Mouse (Mus musculus): ENCODE data around the gene Slc31a2. TPM values are rescaled to one million over a fixed set of nuclear protein-coding genes. Genes with fewer than 3 reads are reported as not detected.

The Slc31a2 gene
- total and polyA plus RNA-seq, 3 experiments, result 19.1 to 22.9 (median 19.9) TPM

DNA sequence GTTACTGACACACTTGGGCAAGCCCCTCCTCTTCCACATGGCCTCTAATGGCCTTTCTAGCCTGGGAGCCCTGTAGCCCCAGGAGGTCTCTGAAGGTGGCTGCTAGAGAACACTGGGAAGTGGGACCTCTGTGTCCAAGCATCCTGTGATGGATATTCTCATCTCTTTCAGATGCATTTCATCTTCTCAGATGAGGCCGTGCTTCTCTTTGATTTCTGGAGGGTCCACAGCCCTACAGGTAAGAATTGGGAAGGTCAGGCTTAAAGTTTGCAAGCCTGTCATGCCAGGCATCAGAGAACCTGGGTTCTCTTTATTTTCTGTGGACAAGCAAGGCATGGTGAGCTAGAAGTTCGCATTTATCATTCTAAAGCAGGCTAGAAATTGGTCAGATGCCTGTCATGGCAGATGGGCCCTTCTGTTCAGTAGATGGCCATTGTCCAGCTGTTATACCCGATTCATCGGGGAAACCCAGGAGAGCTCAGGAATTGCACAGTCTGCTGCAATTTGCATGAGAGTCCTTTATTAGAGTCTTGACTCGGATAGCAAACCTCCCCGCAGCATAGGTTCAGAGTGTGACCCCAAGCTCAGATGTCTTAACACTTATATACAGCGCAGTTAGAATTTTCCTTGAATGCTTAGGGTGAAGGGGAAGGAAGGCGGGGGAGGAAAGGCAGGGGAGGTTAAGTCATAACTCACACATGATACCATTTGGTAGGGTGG, 30.3 kb downstream of the Slc31a2 start:
- Histone ChIP-seq H3K27me3 (ENCODE audit: control insufficient read depth, insufficient read depth, low read length) (no peaks in the 10 kb centered on the region), H3K4me3 (no peak overlapping the region), H3K27ac (no peak overlapping the region), H3K36me3 (ENCODE audit: control insufficient read depth, insufficient read depth, low read length) (peaks cover 3% of the 10 kb centered on the region), H3K4me1 (ENCODE audit: control insufficient read depth, insufficient read depth, low read length) (peaks cover 17% of the 10 kb centered on the region), H3K79me2 (replicated peaks; ENCODE audit: control insufficient read depth, insufficient read depth, low read length) (no peaks in the 10 kb centered on the region; the same call in 1 of the 2 replicates), H3K9ac (ENCODE audit: low read depth, low read length) (no peak overlapping the region)
- intact Hi-C loops (cut with DNase I), result no loop called here
- TF ChIP-seq EP300 (IDR thresholded peaks at IDR 0.05; ENCODE audit: insufficient read depth, low read depth, low read length) (no peak), POLR2A (IDR thresholded peaks at IDR 0.05; ENCODE audit: insufficient read depth, low read depth, low read length) (no peak), CTCF (IDR thresholded peaks at IDR 0.05) (no peak)
- DNase-seq, result peak in 1 of 2 experiments; percentile 1
- 72% methylated on average over 8 of the region's 8 CpGs for WGBS

DNA sequence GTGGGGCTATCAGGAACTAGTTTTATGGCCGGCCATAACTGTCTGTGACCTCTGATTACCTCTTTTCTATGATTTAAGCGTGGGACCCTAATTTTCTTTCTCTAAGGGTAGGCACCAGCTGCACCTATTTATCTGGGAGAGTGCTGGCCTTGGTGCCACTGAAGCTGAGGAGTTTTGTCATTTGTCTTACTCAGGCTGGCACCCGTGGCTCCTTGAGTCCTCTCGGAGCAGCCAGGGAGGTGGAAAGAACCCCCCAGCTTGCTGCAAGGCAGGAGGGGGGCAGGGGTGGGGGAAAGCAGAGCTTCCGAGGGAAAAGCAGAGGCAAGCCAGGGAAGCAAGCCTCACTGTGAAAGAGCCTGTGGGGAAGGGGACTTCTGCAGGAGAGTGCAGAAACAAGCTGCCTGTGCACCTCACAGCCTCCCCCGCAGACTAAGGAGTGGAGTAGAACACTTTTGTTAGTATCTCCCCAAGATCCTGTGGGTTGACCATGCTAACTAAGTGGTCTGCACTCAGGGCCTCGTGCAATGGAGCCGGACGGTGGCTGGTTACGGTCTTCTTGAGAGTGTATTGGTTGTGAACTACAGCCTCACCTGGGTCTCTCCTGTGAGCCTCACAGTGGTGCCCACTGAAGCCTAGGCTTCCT, 31.0 kb downstream of the Slc31a2 start:
- intact Hi-C loops (cut with DNase I), result no loop called here
- peaks cover 3% of the 10 kb centered on the region for H3K36me3 ChIP-seq (ENCODE audit: control insufficient read depth, insufficient read depth, low read length)
- TF ChIP-seq POLR2A (IDR thresholded peaks at IDR 0.05; ENCODE audit: insufficient read depth, low read depth, low read length) (no peak), EP300 (IDR thresholded peaks at IDR 0.05; ENCODE audit: insufficient read depth, low read depth, low read length) (no peak), CTCF (IDR thresholded peaks at IDR 0.05) (no peak)
- no peaks in the 10 kb centered on the region for H3K27me3 ChIP-seq (ENCODE audit: control insufficient read depth, insufficient read depth, low read length)
- H3K27ac ChIP-seq, result no peak overlapping the region
- peak in 1 of 2 experiments; percentile 1 for DNase-seq
- peaks cover 13% of the 10 kb centered on the region for H3K4me1 ChIP-seq (ENCODE audit: control insufficient read depth, insufficient read depth, low read length)
- H3K9ac ChIP-seq (ENCODE audit: low read depth, low read length), result no peak overlapping the region
- no peaks in the 10 kb centered on the region for H3K79me2 ChIP-seq (replicated peaks; ENCODE audit: control insufficient read depth, insufficient read depth, low read length)
- WGBS, result 78% methylated on average over 10 of the region's 10 CpGs
- H3K4me3 ChIP-seq, result no peak overlapping the region

DNA sequence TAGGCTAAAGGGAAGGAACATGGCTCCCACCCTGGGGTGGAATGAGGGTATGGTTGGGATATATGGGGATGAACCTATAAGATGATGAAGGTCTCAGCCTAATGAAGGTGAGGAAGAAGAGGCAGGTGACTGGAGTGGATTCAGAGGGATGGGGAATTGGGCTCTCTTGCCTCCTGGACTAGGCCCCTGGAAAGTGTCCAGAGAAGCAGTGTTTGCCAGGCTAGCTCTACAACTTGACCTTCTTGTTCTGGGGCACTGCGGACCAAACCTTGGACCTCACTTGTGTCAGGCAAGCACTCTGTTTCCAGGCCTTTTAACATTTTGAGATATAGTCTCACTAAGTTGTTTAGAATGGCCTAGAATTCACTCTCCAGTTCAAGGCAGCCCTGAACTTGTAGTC, 32.4 kb downstream of the Slc31a2 start:
- no peaks in the 10 kb centered on the region for H3K79me2 ChIP-seq (replicated peaks; ENCODE audit: control insufficient read depth, insufficient read depth, low read length)
- TF ChIP-seq POLR2A (IDR thresholded peaks at IDR 0.05; ENCODE audit: insufficient read depth, low read depth, low read length), result no peak
- no peak for TF ChIP-seq EP300 (IDR thresholded peaks at IDR 0.05; ENCODE audit: insufficient read depth, low read depth, low read length)
- TF ChIP-seq CTCF (IDR thresholded peaks at IDR 0.05), result no peak
- peaks cover 3% of the 10 kb centered on the region for H3K36me3 ChIP-seq (ENCODE audit: control insufficient read depth, insufficient read depth, low read length)
- H3K4me1 ChIP-seq (ENCODE audit: control insufficient read depth, insufficient read depth, low read length), result peaks cover 3% of the 10 kb centered on the region
- DNase-seq, result no peak
- H3K4me3 ChIP-seq, result no peak overlapping the region
- H3K9ac ChIP-seq (ENCODE audit: low read depth, low read length), result no peak overlapping the region
- no peak overlapping the region for H3K27ac ChIP-seq
- intact Hi-C loops (cut with DNase I), result no loop called here
- no peaks in the 10 kb centered on the region for H3K27me3 ChIP-seq (ENCODE audit: control insufficient read depth, insufficient read depth, low read length)
- WGBS, result 96% methylated on average over 1 of the region's 1 CpGs

DNA sequence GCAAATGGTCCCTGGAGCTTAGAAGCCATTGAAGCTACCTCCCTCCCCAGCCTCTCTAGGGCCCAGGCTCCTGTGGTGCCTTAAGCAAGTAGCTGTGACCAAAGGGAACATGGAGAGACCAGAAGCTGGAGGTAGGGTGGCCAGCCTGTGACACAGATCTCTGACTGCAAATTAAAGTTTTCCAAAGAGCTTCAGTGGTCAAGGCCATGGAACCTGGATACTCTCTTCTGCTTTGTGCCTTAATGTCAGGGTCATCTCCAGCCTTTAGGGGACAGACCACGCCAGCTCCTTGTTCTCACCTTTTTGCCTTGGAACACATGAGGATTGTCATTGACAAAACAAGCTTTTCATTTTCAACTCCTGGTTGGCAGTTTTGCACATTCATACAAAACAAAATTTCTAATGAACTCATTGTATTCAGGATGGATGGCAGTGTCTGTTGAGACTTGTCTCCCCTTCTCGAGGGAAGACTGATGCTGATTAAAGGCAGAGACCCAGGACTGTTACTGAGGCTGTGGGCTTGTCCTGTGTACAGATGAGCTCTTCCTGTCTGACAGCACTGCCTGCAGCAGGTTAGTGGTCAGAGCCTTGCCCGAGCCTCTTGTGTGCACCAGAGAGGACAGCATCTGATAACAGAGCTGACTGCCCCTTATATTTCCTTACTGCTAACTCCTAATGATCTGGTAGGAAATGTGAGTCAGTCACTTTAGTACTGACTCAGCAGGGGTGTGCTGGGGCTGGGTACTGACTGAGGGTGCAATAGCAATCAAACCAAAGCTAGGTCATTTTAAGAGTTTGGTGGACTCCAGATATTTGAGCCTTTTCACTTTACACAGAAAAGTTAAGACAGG, 35.1 kb downstream of the Slc31a2 start:
- H3K79me2 ChIP-seq (replicated peaks; ENCODE audit: control insufficient read depth, insufficient read depth, low read length), result no peaks in the 10 kb centered on the region
- intact Hi-C loops (cut with DNase I), result no loop called here
- no peak overlapping the region for H3K9ac ChIP-seq (ENCODE audit: low read depth, low read length)
- WGBS, result 70% methylated on average over 3 of the region's 3 CpGs
- H3K27ac ChIP-seq, result no peak overlapping the region
- H3K36me3 ChIP-seq (ENCODE audit: control insufficient read depth, insufficient read depth, low read length), result peaks cover 3% of the 10 kb centered on the region
- H3K4me3 ChIP-seq, result no peak overlapping the region
- no peaks in the 10 kb centered on the region; the same call in 1 of the 2 replicates for H3K4me1 ChIP-seq (ENCODE audit: control insufficient read depth, insufficient read depth, low read length)
- H3K27me3 ChIP-seq (ENCODE audit: control insufficient read depth, insufficient read depth, low read length), result no peaks in the 10 kb centered on the region
- TF ChIP-seq CTCF (IDR thresholded peaks at IDR 0.05) (no peak), POLR2A (IDR thresholded peaks at IDR 0.05; ENCODE audit: insufficient read depth, low read depth, low read length) (no peak), EP300 (IDR thresholded peaks at IDR 0.05; ENCODE audit: insufficient read depth, low read depth, low read length) (no peak)
- DNase-seq, result no peak

DNA sequence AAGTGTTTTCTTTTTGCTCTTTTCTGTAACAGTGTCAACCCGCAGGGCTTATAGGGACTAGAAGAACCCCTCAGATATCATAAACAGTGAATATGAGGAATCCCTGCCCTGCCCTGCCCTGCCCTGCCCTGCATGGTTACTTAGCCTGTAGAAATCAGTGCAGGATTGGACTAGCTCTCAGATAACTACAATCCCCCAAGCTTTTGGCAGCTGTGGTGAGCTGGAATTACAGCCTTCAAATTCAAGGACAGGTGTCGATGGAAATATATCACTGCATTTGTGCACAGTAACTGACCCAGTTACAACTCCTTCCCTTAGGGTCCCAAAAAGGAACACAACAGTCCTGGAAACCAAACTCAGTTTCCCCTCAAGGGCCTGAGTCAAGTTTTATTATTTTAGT, 37.6 kb downstream of the Slc31a2 start:
- Histone ChIP-seq H3K79me2 (replicated peaks; ENCODE audit: control insufficient read depth, insufficient read depth, low read length) (no peaks in the 10 kb centered on the region), H3K4me1 (ENCODE audit: control insufficient read depth, insufficient read depth, low read length) (no peaks in the 10 kb centered on the region; the same call in 1 of the 2 replicates), H3K36me3 (ENCODE audit: control insufficient read depth, insufficient read depth, low read length) (peaks cover 1% of the 10 kb centered on the region), H3K4me3 (no peak overlapping the region), H3K9ac (ENCODE audit: low read depth, low read length) (no peak overlapping the region), H3K27me3 (ENCODE audit: control insufficient read depth, insufficient read depth, low read length) (no peaks in the 10 kb centered on the region), H3K27ac (no peak overlapping the region)
- TF ChIP-seq CTCF (IDR thresholded peaks at IDR 0.05) (no peak), EP300 (IDR thresholded peaks at IDR 0.05; ENCODE audit: insufficient read depth, low read depth, low read length) (no peak), POLR2A (IDR thresholded peaks at IDR 0.05; ENCODE audit: insufficient read depth, low read depth, low read length) (no peak)
- WGBS, result 86% methylated on average over 2 of the region's 2 CpGs
- intact Hi-C loops (cut with DNase I), result no loop called here
- no peak for DNase-seq

All from heart, adult 2 months (tissue).